Mouse (Mus musculus) limb, embryonic 10.5 days (tissue): ENCODE results near the gene Tgfbr1. TPM values are rescaled to one million over a fixed set of nuclear protein-coding genes. Genes with fewer than 3 reads are reported as not detected.
"Not testable (repeated sequence)": the region's sequence is repeated elsewhere in the genome, so short reads cannot be mapped to it uniquely, and the experiment has no call there.

Experiments
- DNase-seq: peaks from one replicate; pipeline ENCODE4 v3.0.0-alpha.2; 2017; ENCODE audit warnings: low spot score
- H3K27ac ChIP-seq: fragments of 300-500 bp; sonication (generic); 2 replicates; pipeline ENCODE4 v1.5.1; 2016; ENCODE audit warnings: mild to moderate bottlenecking
- H3K27me3 ChIP-seq: fragments of 300-500 bp; sonication (generic); 2 replicates; pipeline ENCODE4 v1.6.1; 2016; ENCODE audit warnings: low read depth, mild to moderate bottlenecking; ENCODE audit not compliant: poor library complexity, severe bottlenecking
- H3K36me3 ChIP-seq: fragments of 300-500 bp; sonication (generic); 2 replicates; pipeline ENCODE4 v1.6.1; 2016; ENCODE audit warnings: mild to moderate bottlenecking, moderate library complexity
- H3K4me1 ChIP-seq: fragments of 300-500 bp; sonication (generic); 2 replicates; pipeline ENCODE4 v1.6.1; 2016
- H3K4me3 ChIP-seq: fragments of 300-500 bp; sonication (generic); 2 replicates; pipeline ENCODE4 v1.5.1; 2016; ENCODE audit warnings: mild to moderate bottlenecking, moderate library complexity
- H3K9me3 ChIP-seq: fragments of 300-500 bp; sonication (generic); replicated peaks from 2 replicates; pipeline ENCODE4 v1.6.1; 2016; ENCODE audit warnings: mild to moderate bottlenecking
- WGBS: fragments of 180-500 bp; shearing (Covaris S2); methylation state at CpG from one replicate; pipeline ENCODE4 v1.1.7; 2016; 5-methylcytosine and 5-hydroxymethylcytosine counted together
- polyA plus RNA-seq: library from polyadenylated mRNA; unstranded; fragments of >200 nt; fragmentation: Nextera tagmentation; extraction: Ambion mirVana; gene quantifications from 2 replicates; pipeline ENCODE4 v1.2.1, GENCODE M21; 2016

Gene Tgfbr1
- polyA plus RNA-seq, 1 experiment from 2014 or later = 93.3 TPM

- under 1% methylated on average over 62 of the region's 73 CpGs for WGBS
- DNase-seq = no peak
- Histone ChIP-seq H3K27ac (peak overlapping the region; percentile 99), H3K4me1 (peaks cover 23% of the 10 kb centered on the region), H3K4me3 (peak overlapping the region; percentile 95), H3K9me3 (no peaks in the 10 kb centered on the region), H3K27me3 (no peaks in the 10 kb centered on the region), H3K36me3 (no peaks in the 10 kb centered on the region)
These were observed 542 bp downstream of the Tgfbr1 start for GRCm38 (mm10) chr4:47353416-47354111.

DNA sequence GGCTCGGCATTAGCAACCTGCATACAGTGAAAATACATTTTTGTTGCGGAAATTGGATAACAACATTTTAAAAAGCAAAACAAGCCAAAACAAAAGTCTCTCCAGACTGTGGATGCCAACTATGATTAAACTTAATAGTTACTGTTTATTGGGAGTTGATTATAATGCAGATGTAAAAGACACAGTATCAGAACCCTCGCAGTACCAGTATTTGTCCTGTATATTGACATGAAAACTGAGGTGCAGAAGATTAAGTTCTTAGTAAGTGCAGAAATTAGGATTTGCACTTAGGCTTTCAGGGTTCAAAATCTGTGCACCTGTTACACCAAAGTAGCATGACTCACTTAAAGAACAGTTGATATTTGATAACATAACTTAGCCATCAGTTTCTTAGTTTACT is 1.3 kb downstream of the Tgfbr1 start:
- H3K9me3 ChIP-seq = no peaks in the 10 kb centered on the region
- H3K27me3 ChIP-seq = no peaks in the 10 kb centered on the region
- DNase-seq = no peak
- 55% methylated on average over 3 of the region's 3 CpGs for WGBS
- H3K4me3 ChIP-seq = peak overlapping the region; percentile 95
- no peaks in the 10 kb centered on the region for H3K36me3 ChIP-seq
- H3K27ac ChIP-seq = no peak overlapping the region
- H3K4me1 ChIP-seq = peaks cover 23% of the 10 kb centered on the region

GRCm38 (mm10) chr4:47362662-47363061 is 9.6 kb downstream of the Tgfbr1 start:
- Histone ChIP-seq H3K9me3 (no peaks in the 10 kb centered on the region), H3K27ac (no peak overlapping the region), H3K4me1 (peaks cover under 1% of the 10 kb centered on the region; the same call in 1 of the 2 replicates), H3K4me3 (no peak overlapping the region), H3K36me3 (peaks cover 8% of the 10 kb centered on the region; the same call in 1 of the 2 replicates), H3K27me3 (no peaks in the 10 kb centered on the region)
- 92% methylated on average over 2 of the region's 2 CpGs for WGBS
- DNase-seq = no peak

DNA sequence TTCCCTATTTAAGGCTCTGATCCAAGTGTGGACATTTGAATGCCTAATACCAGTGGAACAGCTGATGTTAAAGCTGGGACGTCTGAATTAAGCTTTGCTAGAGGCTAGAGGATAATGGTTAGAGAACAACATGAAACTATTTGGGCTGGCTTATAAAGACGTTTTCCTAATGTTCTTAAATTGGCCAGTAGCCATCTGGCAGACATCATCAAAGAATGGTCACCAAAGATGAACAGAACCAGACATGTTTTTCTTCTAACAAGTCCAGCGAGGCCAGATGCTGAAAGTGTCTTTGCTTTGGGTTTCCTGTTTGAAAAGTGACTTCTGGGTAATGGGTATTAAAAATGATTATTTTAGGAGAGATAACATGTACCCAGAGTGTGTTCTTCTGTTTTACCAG is 10.1 kb downstream of the Tgfbr1 start:
- Histone ChIP-seq H3K36me3 (peaks cover 12% of the 10 kb centered on the region; the same call in 1 of the 2 replicates), H3K9me3 (no peaks in the 10 kb centered on the region), H3K27ac (no peak overlapping the region), H3K4me3 (no peak overlapping the region), H3K27me3 (no peaks in the 10 kb centered on the region), H3K4me1 (peaks cover 3% of the 10 kb centered on the region)
- 60% methylated on average over 3 of the region's 3 CpGs for WGBS
- DNase-seq = no peak

- DNase-seq = no peak
- Histone ChIP-seq H3K27ac (no peak overlapping the region), H3K4me3 (no peak overlapping the region), H3K9me3 (no peaks in the 10 kb centered on the region), H3K4me1 (peaks cover 3% of the 10 kb centered on the region), H3K27me3 (no peaks in the 10 kb centered on the region), H3K36me3 (peaks cover 12% of the 10 kb centered on the region; the same call in 1 of the 2 replicates)
- 85% methylated on average over 2 of the region's 2 CpGs for WGBS
These were observed 15.7 kb downstream of the Tgfbr1 start for GRCm38 (mm10) chr4:47368717-47369116.

DNA sequence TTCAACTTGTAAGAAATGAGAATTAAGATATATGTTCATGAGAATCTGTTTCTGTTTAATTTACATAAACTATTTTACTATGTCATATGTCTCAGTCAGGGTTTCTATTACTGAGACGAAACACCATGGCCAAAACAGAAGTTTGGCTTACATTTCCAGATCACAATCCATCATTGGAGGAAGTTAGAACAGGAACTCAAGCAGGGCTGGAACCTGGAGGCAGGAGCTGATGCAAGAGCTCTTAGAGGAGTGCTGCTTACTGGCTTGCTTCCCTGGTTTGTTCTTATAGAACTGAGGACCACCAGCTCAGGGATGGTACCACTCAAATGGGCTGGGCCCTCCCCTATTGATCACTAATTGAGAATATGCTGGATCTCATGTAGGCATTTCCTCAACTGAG is 25.7 kb downstream of the Tgfbr1 start:
- no peak for DNase-seq
- Histone ChIP-seq H3K27ac (no peak overlapping the region), H3K27me3 (no peaks in the 10 kb centered on the region), H3K9me3 (no peaks in the 10 kb centered on the region), H3K4me3 (no peak overlapping the region), H3K4me1 (no peaks in the 10 kb centered on the region), H3K36me3 (peaks cover under 1% of the 10 kb centered on the region; the same call in 1 of the 2 replicates)
- 67% methylated on average over 1 of the region's 1 CpGs for WGBS

DNA sequence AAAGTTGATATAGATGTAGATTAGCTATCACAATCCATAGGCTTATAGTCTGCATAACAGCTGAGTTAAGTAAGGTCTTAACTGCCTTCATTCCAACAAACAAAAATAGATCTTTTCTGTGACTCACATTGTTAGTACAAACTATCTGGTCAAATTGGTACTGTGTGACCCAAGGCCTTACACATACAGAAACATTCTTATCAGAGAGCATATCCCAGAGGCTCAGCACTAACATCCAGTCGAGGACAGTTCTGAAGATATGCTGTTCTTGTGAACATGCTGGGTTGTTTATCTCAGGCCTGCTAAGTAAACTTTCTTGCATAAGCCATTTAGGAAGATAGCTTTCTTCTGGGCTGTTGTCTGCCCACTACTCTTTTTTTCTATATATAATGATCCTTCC is 29.4 kb downstream of the Tgfbr1 start:
- no peaks in the 10 kb centered on the region for H3K27me3 ChIP-seq
- no peak for DNase-seq
- no peaks in the 10 kb centered on the region for H3K4me1 ChIP-seq
- H3K9me3 ChIP-seq = no peaks in the 10 kb centered on the region
- H3K4me3 ChIP-seq = no peak overlapping the region
- peaks cover 37% of the 10 kb centered on the region for H3K36me3 ChIP-seq
- H3K27ac ChIP-seq = no peak overlapping the region
- WGBS = 82% methylated on average over 1 of the region's 1 CpGs

DNA sequence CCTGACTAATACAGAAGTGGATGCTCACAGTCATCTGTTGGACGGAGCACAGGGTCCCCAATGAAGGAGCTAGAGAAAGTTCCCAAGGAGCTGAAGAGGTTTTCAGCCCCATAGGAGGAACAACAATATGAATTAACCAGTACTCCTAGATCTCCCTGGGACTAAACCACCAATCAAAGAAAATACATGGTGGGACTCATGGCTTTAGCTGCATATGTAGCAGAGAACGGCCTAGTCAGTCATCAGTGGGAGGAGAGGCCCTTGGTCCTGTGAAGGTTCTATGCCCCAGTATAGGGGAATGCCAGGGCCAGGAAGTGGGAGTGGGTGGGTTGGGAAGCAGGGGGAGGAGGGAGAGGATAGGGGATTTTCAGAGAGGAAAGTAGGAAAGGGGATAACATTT is 38.9 kb downstream of the Tgfbr1 start:
- not testable (repeated sequence) for H3K27me3 ChIP-seq, H3K27ac ChIP-seq, H3K4me3 ChIP-seq, H3K4me1 ChIP-seq, DNase-seq, H3K9me3 ChIP-seq
- H3K36me3 ChIP-seq = peaks cover 48% of the 10 kb centered on the region
- WGBS = 99% methylated on average over 2 of the region's 2 CpGs

DNA sequence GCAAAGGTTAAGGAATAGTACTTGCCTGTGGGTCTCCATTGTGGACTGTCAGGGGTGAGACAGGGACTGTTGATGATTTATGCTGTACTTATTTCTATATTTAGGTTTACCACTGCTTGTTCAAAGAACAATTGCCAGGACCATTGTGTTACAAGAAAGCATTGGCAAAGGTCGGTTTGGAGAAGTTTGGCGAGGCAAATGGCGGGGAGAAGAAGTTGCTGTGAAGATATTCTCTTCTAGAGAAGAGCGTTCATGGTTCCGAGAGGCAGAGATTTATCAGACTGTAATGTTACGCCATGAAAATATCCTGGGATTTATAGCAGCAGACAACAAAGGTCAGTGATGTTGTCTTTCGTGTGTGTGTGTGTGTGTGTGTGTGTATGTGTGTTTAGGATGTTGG is 43.2 kb downstream of the Tgfbr1 start:
- Histone ChIP-seq H3K27ac (no peak overlapping the region), H3K36me3 (peaks cover 81% of the 10 kb centered on the region), H3K4me1 (no peaks in the 10 kb centered on the region), H3K4me3 (no peak overlapping the region), H3K27me3 (no peaks in the 10 kb centered on the region), H3K9me3 (no peaks in the 10 kb centered on the region)
- WGBS = 97% methylated on average over 7 of the region's 7 CpGs
- DNase-seq = no peak

DNA sequence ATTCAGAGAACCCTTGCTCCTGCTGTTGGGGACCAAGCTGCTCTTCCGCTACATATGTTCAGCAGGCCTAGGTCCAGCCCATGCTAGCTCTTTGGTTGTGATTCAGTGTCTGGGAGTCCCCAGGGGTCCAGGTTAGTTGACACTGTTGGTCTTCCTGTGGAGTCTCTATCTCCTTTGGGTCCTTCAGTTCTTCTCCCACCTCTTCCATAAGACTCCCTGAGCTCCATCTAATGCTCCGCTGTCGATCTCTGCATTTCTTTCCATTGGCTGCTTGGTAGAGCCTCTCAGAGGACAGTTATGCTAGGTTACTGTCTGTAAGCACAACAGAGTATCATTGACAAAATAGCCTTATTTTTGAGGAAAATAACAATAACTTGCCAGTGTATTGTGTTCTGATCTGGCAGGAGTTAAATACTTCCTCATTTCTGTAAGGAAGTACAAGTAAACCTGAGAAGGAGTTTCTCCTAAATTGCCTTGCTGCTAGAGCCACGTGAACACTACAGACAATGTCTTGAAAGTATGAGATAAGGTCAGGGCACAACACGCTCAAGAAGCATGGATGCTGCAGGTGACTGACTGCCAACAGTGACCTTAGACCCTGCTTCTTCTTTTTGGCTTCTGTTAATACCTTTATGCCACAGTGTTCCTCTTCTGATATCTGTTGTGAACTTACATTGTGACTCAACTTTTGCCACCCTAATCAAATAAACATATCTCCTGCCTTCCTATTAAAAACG is 45.1 kb downstream of the Tgfbr1 start:
- peaks cover 89% of the 10 kb centered on the region for H3K36me3 ChIP-seq
- H3K27me3 ChIP-seq = no peaks in the 10 kb centered on the region
- no peak overlapping the region for H3K4me3 ChIP-seq
- DNase-seq = no peak
- no peak overlapping the region for H3K27ac ChIP-seq
- no peaks in the 10 kb centered on the region for H3K9me3 ChIP-seq
- 90% methylated on average over 6 of the region's 6 CpGs for WGBS
- no peaks in the 10 kb centered on the region for H3K4me1 ChIP-seq

- DNase-seq = no peak
- H3K9me3 ChIP-seq = no peaks in the 10 kb centered on the region
- no peaks in the 10 kb centered on the region for H3K4me1 ChIP-seq
- H3K27ac ChIP-seq = no peak overlapping the region
- H3K27me3 ChIP-seq = no peaks in the 10 kb centered on the region
- H3K4me3 ChIP-seq = no peak overlapping the region
- H3K36me3 ChIP-seq = peaks cover 87% of the 10 kb centered on the region
These were observed 46.8 kb downstream of the Tgfbr1 start for GRCm38 (mm10) chr4:47399824-47400223.

DNA sequence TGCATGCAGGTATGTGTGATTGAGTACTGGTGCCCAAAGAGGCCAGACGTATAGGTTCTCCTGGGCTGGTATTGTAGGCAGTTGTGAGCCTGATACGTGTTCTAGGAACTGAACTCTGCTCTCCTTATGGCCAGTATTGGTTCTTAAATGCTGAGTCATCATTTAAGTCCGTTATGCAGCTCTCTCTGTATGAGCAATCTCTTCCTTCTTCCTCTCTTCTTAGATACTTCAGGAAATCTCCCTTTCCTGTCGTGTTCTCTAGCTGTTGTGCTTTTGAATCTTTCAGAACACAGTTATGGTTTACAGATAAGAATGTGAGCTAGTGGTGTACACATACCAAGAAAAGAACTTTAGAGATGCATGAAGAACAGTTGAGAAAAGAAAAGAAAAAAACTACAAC is 47.3 kb downstream of the Tgfbr1 start:
- DNase-seq = no peak
- H3K27me3 ChIP-seq = no peaks in the 10 kb centered on the region
- no peak overlapping the region for H3K27ac ChIP-seq
- no peak overlapping the region for H3K4me3 ChIP-seq
- 89% methylated on average over 4 of the region's 4 CpGs for WGBS
- no peaks in the 10 kb centered on the region for H3K4me1 ChIP-seq
- H3K36me3 ChIP-seq = peaks cover 85% of the 10 kb centered on the region
- no peaks in the 10 kb centered on the region for H3K9me3 ChIP-seq

- Histone ChIP-seq H3K4me3 (no peak overlapping the region), H3K9me3 (no peaks in the 10 kb centered on the region), H3K4me1 (no peaks in the 10 kb centered on the region), H3K27me3 (no peaks in the 10 kb centered on the region), H3K27ac (no peak overlapping the region), H3K36me3 (peaks cover 82% of the 10 kb centered on the region)
- no peak for DNase-seq
These were observed 49.2 kb downstream of the Tgfbr1 start for GRCm38 (mm10) chr4:47402200-47402599.
